Mouse (Mus musculus) layer of hippocampus, adult 9-10 months (tissue): ENCODE results near the gene Srl.
"Not testable (repeated sequence)": the region's sequence is repeated elsewhere in the genome, so short reads cannot be mapped to it uniquely, and the experiment has no call there.

Experiments
- DNase-seq: peaks from one replicate; pipeline ENCODE4 v3.0.0; 2022; ENCODE audit warnings: low spot score

Gene Srl

GRCm38 (mm10) chr16:4541501-4542198 is at the start of gene Srl:
Srl (minus strand) TSS chr16:4541816.
- DNase-seq: peak; percentile 100

DNA sequence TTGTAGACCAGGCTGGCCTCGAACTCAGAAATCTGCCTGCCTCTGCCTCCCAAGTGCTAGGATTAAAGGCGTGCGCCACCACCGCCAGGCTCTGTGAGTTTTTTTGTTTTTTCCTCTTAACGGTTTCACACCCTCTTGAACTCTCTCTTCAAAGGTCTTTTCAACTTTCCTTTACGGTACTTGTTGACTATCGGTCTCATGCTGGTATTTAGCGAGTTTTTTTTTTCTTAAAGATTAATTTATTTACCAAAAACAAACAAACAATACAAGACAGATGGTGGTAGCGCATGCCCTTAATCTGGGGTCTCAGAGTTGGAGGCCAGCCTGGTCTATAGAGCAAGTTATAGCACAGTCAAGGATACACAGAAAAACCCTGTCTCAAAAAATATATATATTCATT is 48.6 kb upstream of the Srl start:
- DNase-seq: no peak

GRCm38 (mm10) chr16:4587516-4588210 is 46.0 kb upstream of the Srl start:
- no peak for DNase-seq

DNA sequence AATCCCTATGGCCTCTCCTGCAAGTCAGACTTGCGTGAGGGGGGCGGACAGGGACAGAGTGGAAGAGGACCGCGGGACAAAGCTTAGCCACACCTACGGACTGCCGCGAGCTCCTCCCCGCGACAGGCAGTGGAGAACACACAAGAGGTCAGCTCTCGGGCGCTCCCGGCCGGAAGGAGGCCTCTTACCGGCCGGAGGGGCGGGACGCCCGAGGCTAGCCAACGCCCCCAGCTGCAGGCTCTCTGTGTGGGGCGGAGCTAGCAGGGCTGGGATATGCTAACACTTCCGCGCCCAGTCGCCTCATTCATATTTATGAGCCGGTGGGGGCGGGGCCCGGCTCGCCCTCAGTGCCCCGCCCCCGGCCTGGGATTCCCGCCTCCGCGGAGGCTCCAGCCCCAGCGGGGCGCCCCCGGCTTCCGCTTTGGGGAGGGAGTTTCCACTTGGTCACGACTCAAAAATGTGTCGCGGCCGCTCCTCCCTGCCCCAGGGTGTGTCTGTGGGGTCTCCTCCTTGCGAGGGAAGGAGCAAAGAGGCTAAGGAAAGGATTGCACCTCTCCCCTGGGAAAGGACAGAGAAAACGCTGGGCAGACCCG is 45.0 kb upstream of the Srl start:
- DNase-seq: peak; percentile 70

GRCm38 (mm10) chr16:4585642-4586530 is 44.3 kb upstream of the Srl start:
- no peak for DNase-seq

DNA sequence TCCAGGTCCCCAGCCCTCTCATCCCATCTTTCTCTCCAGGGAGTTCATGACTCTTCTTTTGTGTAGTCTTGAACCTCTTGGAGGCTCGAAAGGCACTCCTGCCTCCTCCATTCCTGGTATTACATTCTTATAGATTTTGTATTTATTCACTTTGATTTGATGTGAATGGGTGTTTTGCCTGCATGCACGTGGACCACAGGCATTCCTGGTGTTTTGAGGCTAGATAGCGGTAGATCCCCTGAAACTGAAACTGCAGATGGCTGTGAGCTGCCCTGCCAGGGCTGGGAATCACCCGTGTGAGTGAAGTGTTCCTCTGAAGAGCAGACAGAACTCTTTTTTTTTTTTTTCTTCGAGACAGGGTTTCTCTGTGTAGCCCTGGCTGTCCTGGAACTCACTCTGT is 42.8 kb upstream of the Srl start:
- DNase-seq: no peak

DNA sequence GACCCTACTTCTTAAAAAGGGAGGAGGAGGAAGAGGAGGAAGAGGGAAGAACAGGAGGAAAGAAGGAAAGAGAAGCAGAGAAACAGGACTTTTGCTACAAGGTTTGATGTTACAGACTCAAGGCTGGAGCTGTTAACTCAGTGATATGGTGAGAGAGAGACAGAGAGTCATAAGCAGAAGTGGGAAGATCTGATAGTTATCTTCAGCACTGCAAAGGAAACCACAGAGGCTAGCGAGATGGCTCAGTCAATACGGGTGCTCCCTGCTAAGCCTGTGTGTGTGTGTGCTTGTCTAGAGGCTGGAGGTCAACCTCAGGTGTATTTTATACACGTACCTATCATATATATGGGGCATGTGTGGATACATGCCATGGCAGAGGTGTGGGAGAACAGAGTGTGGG is 42.2 kb upstream of the Srl start:
- DNase-seq: no peak

DNA sequence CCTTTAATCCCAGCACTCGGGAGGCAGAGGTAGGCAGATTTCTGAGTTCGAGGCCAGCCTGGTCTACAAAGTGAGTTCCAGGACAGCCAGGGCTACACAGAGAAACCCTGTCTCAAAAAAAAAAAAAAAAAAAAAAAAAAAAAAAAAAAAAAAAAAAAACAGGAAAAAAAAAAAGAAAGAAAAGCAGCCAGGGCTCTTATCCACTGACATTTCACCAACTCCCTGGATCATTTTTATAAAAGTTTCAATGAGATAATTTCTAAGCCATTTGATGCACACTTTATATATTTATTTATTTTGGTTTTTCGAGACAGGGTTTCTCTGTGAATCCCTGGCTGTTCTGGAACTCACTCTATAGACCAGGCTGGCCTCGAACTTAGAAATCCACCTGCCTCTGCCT is 39.6 kb upstream of the Srl start:
- not testable (repeated sequence) for DNase-seq

DNA sequence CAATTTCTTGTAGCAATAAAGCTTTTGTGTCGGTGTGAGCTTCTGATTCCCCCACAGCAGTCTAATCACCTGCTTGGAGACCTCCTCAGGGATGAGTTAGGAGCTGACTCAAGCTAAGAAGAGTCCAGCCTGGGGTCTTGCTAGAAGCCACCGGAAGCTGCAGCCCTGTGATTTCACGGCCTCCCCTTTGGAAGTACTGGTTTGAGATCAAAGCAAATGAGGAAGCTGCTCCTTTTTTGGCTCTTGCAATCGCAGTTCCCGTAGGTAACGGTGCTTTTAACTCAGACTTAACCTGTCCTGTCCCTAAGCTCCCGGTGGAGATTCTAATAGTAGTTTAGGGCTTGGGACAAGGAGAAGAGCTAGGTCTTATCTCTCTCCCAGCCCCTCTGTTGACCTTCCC is 37.0 kb upstream of the Srl start:
- no peak for DNase-seq

DNA sequence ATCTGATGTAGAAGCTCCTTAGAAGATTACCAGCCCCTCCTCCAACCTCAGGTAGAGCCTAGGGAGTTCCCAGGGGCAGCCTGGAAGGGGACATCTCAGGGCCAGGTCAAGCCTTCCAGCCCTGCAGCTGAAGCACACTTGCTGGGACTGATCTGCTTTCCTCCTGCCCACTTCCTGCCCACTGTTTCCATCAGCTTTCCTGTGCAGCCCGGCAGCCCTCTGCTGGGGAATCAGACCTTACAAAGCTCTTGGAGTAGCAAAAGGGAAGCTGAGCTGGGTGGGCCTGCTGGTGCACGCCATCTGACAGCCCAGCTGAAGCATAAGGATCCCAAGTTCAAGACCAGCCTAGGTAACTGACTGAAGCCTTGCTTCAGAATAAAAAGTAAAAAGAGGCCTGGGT is 35.3 kb upstream of the Srl start:
- no peak for DNase-seq

DNA sequence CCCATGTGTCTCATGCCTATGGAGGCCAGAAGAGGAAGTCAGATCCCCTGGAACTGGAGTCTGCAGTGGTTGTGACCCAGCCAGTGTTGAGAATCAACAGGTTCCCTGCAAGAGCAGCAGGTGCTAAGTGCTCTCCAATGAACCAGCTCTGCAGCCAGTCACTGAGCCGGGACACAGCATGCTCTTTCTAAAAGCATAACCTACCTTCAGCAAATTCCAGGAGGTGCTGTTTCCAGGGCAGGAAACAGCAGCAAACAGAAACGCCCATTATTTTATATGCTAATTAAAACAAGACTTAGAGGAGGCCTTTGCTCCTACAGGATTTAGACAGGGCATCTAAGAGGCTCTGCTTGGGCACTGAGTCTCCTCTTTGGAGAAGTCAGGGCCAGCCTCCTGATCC is 34.4 kb upstream of the Srl start:
- DNase-seq: no peak

GRCm38 (mm10) chr16:4570737-4571136 is 29.1 kb upstream of the Srl start:
- no peak for DNase-seq

DNA sequence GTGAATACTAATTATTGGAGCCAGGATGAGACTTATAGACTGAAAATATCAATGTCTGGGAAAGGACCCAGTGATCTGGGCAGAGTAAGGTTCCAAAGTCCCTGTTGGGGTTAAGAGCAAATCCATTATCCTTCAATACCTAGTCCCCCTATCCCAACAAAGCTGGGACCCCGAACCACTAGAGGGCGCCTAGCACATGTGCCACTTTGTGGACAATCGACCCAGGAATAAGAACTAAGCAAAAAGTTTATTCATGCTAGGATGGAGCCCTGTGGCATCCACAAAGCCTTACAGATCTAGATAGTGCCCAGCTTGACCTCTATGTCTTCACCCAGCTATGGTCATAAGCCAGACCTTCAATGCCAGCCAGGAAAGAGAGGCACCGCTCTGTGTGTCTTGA is 26.3 kb upstream of the Srl start:
- peak; percentile 49 for DNase-seq

DNA sequence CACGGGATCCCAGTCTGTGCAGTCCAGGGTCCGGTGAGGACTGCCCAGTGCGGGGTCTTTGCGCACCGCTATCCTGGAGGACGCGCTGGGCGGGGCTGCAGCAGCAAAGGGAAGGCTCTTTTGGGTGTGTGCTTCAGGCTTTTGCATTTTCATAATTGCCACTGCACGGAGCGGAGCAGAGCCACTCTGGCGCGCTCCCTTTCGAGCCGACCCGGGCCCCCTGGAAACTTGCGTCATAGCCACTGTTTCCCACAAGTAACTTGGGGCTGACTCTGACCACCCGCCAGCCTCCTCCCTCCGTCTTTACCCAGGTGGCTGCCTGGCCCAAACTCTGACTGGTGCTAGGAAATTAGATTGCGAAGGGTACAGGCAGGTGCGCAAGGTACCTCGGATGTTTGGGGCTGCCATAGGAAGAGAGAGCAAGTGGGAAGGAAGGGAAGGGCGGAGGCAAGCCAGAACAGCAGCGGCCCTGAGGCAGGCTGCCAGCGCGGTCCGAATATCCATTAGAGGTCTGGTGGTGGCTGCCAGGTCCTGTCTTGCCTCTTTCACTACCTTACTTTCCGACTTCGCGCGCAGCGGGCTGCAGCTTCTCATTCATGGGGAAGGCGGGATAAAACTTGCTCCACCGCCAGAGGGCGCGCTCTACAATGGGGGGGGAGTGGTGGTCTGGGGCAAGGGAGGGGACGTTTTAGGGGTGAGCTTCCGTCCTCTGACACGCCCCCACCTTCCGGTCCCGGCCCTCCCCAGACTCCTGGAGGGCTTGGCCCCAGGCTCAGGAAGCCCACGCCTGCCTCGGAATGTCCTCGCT is 18.7 kb upstream of the Srl start:
- no peak for DNase-seq

- peak; percentile 90 for DNase-seq
Measured at GRCm38 (mm10) chr16:4559715-4560144, 18.1 kb upstream of the Srl start, which contains the start of gene Tfap4. Tfap4 (minus strand) TSS chr16:4559854.

GRCm38 (mm10) chr16:4558980-4559631 is 17.5 kb upstream of the Srl start:
- DNase-seq: no peak

- DNase-seq: peak; percentile 85
Measured at GRCm38 (mm10) chr16:4558384-4558979, 16.9 kb upstream of the Srl start.

- DNase-seq: peak; percentile 20
Measured at GRCm38 (mm10) chr16:4557949-4558348, 16.3 kb upstream of the Srl start.

DNA sequence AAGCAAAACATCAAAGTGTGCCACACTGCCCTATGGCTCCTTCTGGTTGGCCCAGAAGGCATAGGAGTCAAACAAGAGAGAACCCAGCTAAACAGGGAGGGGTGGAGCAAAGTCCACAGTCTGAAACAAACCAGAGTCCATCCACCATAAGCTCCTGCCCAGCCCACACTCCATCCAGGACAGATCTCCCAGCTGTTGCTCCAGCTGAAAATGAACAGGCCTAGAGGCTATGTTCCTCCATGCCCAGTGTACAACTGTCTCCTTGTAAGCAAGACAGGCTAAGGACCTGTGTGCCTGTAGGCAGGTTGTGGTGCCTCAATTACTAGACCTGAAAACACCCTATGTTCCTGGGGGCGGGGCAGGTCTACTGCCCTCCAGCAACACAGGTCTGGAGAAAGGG is 15.5 kb upstream of the Srl start:
- no peak for DNase-seq

DNA sequence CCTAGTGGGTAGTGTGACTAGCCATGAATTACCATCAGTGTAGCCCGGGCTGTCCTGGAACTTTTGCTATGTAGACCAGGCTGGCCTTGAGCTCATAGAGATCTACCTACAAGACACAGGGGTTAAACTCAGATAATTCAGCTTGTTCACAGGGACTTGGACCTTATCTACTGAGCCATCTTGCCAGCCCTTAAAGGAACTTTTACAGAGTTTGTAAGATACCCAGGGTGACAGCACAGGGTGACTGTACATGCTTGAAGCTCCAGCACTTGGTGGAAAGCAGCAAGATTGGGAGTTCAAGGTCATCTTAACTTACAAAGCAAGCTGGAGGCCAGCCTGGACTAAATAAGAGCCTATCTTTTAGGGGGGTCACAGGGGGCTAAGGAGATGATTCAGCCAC is 13.9 kb upstream of the Srl start:
- no peak for DNase-seq
